Mouse (Mus musculus) kidney, adult 2 months (tissue): ENCODE results near the gene Pex7.

Source experiments
- CTCF ChIP-seq: fragments of 200-500 bp; conservative IDR thresholded peaks from 2 replicates; pipeline ENCODE4 v1.5.1; 2011; ENCODE audit warnings: low read depth, mild to moderate bottlenecking, control low read depth, low read length, moderate library complexity, mixed read lengths; ENCODE audit not compliant: insufficient read depth, insufficient read length
- POLR2A ChIP-seq: fragments of 200-500 bp; IDR thresholded peaks from one replicate; pipeline ENCODE4 v1.6.1; 2011; ENCODE audit warnings: low read depth, low read length, control low read depth

GRCm38 (mm10) chr10:19940626-19941025, 33.1 kb upstream of the Pex7 start:
- TF ChIP-seq CTCF (no peak), POLR2A (no peak)
